Mouse (Mus musculus): ENCODE results near the gene Serpinb6c. TPM values are rescaled to one million over a fixed set of nuclear protein-coding genes. Genes with fewer than 3 reads are reported as not detected.

Serpinb6c gene
- total and polyA plus RNA-seq, 3 experiments = not detected

GRCm38 (mm10) chr13:33951308-33952074 lies 46.0 kb upstream of the Serpinb6c start:
- no peaks in the 10 kb centered on the region; a peak in 1 of 4 replicates for H3K27me3 ChIP-seq (ENCODE audit: control insufficient read depth in 1 of 2, insufficient read depth in 2 of 2, low read length in 2 of 2)
- H3K9ac ChIP-seq (ENCODE audit: control insufficient read depth, low read depth, low read length, poor library complexity, severe bottlenecking) = no peak overlapping the region
- no peaks in the 10 kb centered on the region for H3K36me3 ChIP-seq (ENCODE audit: control insufficient read depth in 1 of 2, insufficient read depth in 2 of 2, low read length in 2 of 2)
- H3K4me3 ChIP-seq (ENCODE audit: control insufficient read depth in 1 of 2, insufficient read depth in 1 of 2, low read depth in 2 of 2, low read length in 2 of 2) = no peak overlapping the region
- no peak overlapping the region for H3K27ac ChIP-seq (ENCODE audit: control insufficient read depth, low read depth, low read length)
- no peaks in the 10 kb centered on the region for H3K79me2 ChIP-seq (ENCODE audit: control insufficient read depth, insufficient read depth, low read length, poor library complexity)
- TF ChIP-seq E2F4 (IDR thresholded peaks at IDR 0.05; ENCODE audit: borderline replicate concordance, low read depth, low read length) (no peak), RAD21 (IDR thresholded peaks at IDR 0.05; ENCODE audit: low read depth, low read length) (no peak), MXI1 (IDR thresholded peaks at IDR 0.05; ENCODE audit: low read depth, low read length) (no peak), JUND (IDR thresholded peaks at IDR 0.05; ENCODE audit: low read depth, low read length) (no peak), POLR2AphosphoS5 (IDR thresholded peaks at IDR 0.05; ENCODE audit: borderline replicate concordance, low read depth, low read length) (no peak), CHD2 (IDR thresholded peaks at IDR 0.05; ENCODE audit: low read length) (no peak), NELFE (IDR thresholded peaks at IDR 0.05; ENCODE audit: low read depth, low read length) (no peak), ETS1 (IDR thresholded peaks at IDR 0.05; ENCODE audit: low read depth, low read length) (no peak), TAL1 (IDR thresholded peaks at IDR 0.05; ENCODE audit: low read length) (no peak), GATA1 (IDR thresholded peaks at IDR 0.05; ENCODE audit: low read depth, low read length) (no peak), NRF1 (IDR thresholded peaks at IDR 0.05; ENCODE audit: insufficient read depth, low read depth, low read length, poor library complexity, severe bottlenecking) (no peak), ZNF384 (IDR thresholded peaks at IDR 0.05; ENCODE audit: low read depth, low read length) (no peak), USF2 (IDR thresholded peaks at IDR 0.05; ENCODE audit: borderline replicate concordance in 1 of 2, insufficient read depth in 1 of 2, low read depth in 1 of 2, low read length in 2 of 2) (no peak), UBTF (IDR thresholded peaks at IDR 0.05; ENCODE audit: borderline replicate concordance, insufficient read depth, low read depth, low read length) (no peak)
- no peaks in the 10 kb centered on the region for H3K9me3 ChIP-seq (replicated peaks; ENCODE audit: insufficient read depth, low read length)
- H3K4me1 ChIP-seq (ENCODE audit: control insufficient read depth in 1 of 2, insufficient read depth in 2 of 2, low read length in 2 of 2) = no peaks in the 10 kb centered on the region
- no peak for DNase-seq (ENCODE audit: low read depth, low spot score)

GRCm38 (mm10) chr13:33942212-33942779 lies 36.8 kb upstream of the Serpinb6c start:
- Histone ChIP-seq H3K79me2 (ENCODE audit: control insufficient read depth, insufficient read depth, low read length, poor library complexity) (no peaks in the 10 kb centered on the region), H3K9me3 (replicated peaks; ENCODE audit: insufficient read depth, low read length) (no peaks in the 10 kb centered on the region), H3K36me3 (ENCODE audit: control insufficient read depth in 1 of 2, insufficient read depth in 2 of 2, low read length in 2 of 2) (peaks cover 0 to 14% of the 10 kb centered on the region in 2 experiments; a peak in 2 of 4 replicates), H3K9ac (ENCODE audit: control insufficient read depth, low read depth, low read length, poor library complexity, severe bottlenecking) (no peak overlapping the region), H3K27ac (ENCODE audit: control insufficient read depth, low read depth, low read length) (no peak overlapping the region), H3K4me3 (ENCODE audit: control insufficient read depth in 1 of 2, insufficient read depth in 1 of 2, low read depth in 2 of 2, low read length in 2 of 2) (no peak overlapping the region), H3K4me1 (ENCODE audit: control insufficient read depth in 1 of 2, insufficient read depth in 2 of 2, low read length in 2 of 2) (peaks cover 0 to 6% of the 10 kb centered on the region in 2 experiments; a peak in 1 of 4 replicates), H3K27me3 (ENCODE audit: control insufficient read depth in 1 of 2, insufficient read depth in 2 of 2, low read length in 2 of 2) (no peaks in the 10 kb centered on the region)
- peak; percentile 82 for DNase-seq (ENCODE audit: low read depth, low spot score)
- TF ChIP-seq CHD1 (IDR thresholded peaks at IDR 0.05; ENCODE audit: low read depth, low read length) = no peak
- no peak for TF ChIP-seq CHD2 (IDR thresholded peaks at IDR 0.05; ENCODE audit: low read length)
- 0 out of 2 replicates have a peak, but pooled peaks have one; percentile 15 for TF ChIP-seq BHLHE40 (IDR thresholded peaks at IDR 0.05; ENCODE audit: borderline replicate concordance, low read depth, low read length)
- TF ChIP-seq TBP (IDR thresholded peaks at IDR 0.05; ENCODE audit: low read depth, low read length) = no peak
- peak; percentile 65; the same call in 1 of the 2 replicates for TF ChIP-seq GATA1 (IDR thresholded peaks at IDR 0.05; ENCODE audit: low read depth, low read length)
- TF ChIP-seq USF1 (IDR thresholded peaks at IDR 0.05; ENCODE audit: low read depth, low read length) = no peak
- TF ChIP-seq CTCF (IDR thresholded peaks at IDR 0.05 in 2 of 3, conservative IDR thresholded peaks at IDR 0.05 in 1 of 3; ENCODE audit: control insufficient read depth in 1 of 3, insufficient read depth in 1 of 3, low read depth in 2 of 3, low read length in 3 of 3, poor library complexity in 1 of 3, severe bottlenecking in 1 of 3) = peak; percentile 69 to 77 (median 77)
- no peak for TF ChIP-seq KAT2A (conservative IDR thresholded peaks at IDR 0.05; ENCODE audit: low read depth, low read length)
- 0 out of 2 replicates have a peak, but pooled peaks have one; percentile 35 for TF ChIP-seq ETS1 (IDR thresholded peaks at IDR 0.05; ENCODE audit: low read depth, low read length)
- TF ChIP-seq UBTF (IDR thresholded peaks at IDR 0.05; ENCODE audit: borderline replicate concordance, insufficient read depth, low read depth, low read length) = no peak
- no peak for TF ChIP-seq POLR2A (IDR thresholded peaks at IDR 0.05; ENCODE audit: control insufficient read depth in 1 of 2, insufficient read depth in 1 of 2, low read depth in 1 of 2, low read length in 2 of 2, poor library complexity in 1 of 2)
- TF ChIP-seq SIN3A (IDR thresholded peaks at IDR 0.05; ENCODE audit: low read length) = no peak
- no peak for TF ChIP-seq E2F4 (IDR thresholded peaks at IDR 0.05; ENCODE audit: borderline replicate concordance, low read depth, low read length)
- no peak for TF ChIP-seq NELFE (IDR thresholded peaks at IDR 0.05; ENCODE audit: low read depth, low read length)
- TF ChIP-seq TCF12 (IDR thresholded peaks at IDR 0.05; ENCODE audit: low read depth, low read length) = peak; percentile 28; the same call in 1 of the 2 replicates
- no peak for TF ChIP-seq MAX (IDR thresholded peaks at IDR 0.05; ENCODE audit: low read length)
- peak in 1 of 2 experiments; percentile 57; a peak in 3 of 4 replicates for TF ChIP-seq EP300 (IDR thresholded peaks at IDR 0.05; ENCODE audit: low read depth in 1 of 2, low read length in 2 of 2)
- TF ChIP-seq MAZ (IDR thresholded peaks at IDR 0.05; ENCODE audit: low read depth, low read length) = peak; percentile 63; the same call in 1 of the 2 replicates
- peak; percentile 42 for TF ChIP-seq SMC3 (IDR thresholded peaks at IDR 0.05; ENCODE audit: low read depth, low read length)
- no peak for TF ChIP-seq ZKSCAN1 (IDR thresholded peaks at IDR 0.05; ENCODE audit: low read depth, low read length)
- peak; percentile 70 for TF ChIP-seq TAL1 (IDR thresholded peaks at IDR 0.05; ENCODE audit: low read length)

All from MEL (cell line).